Mouse (Mus musculus): ENCODE results near the gene Tdrd3.

Tdrd3 gene

GRCm38 (mm10) chr14:87451645-87452443, 35.4 kb downstream of the Tdrd3 start:
- DNase-seq (ENCODE audit: extremely low spot score, low spot score): peak; percentile 74

- no peak for DNase-seq (ENCODE audit: extremely low spot score, low spot score)
These were observed 39.3 kb downstream of the Tdrd3 start for GRCm38 (mm10) chr14:87455630-87456175.

DNA sequence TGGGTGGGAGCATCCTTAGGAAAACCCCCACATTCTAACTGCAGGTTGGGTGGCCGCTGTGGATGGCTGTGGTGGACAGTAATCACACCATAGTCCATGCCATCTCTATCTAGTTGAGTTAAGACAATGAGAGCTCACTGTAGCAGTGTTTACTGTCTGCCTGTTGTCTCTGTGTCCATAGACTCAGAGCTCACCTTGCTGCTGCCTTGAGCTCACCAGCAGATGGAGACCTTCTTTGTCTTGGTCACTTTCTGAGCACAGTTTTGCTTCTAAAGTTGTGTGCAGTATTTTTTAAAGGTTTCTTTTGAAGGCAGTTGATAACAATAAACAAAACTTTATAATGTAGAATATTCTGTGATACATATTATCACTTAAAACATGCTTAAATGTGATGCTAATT, 43.3 kb downstream of the Tdrd3 start:
- DNase-seq (ENCODE audit: extremely low spot score, low spot score): no peak

GRCm38 (mm10) chr14:87461543-87461942, 45.1 kb downstream of the Tdrd3 start:
- DNase-seq (ENCODE audit: extremely low spot score, low spot score): no peak

DNA sequence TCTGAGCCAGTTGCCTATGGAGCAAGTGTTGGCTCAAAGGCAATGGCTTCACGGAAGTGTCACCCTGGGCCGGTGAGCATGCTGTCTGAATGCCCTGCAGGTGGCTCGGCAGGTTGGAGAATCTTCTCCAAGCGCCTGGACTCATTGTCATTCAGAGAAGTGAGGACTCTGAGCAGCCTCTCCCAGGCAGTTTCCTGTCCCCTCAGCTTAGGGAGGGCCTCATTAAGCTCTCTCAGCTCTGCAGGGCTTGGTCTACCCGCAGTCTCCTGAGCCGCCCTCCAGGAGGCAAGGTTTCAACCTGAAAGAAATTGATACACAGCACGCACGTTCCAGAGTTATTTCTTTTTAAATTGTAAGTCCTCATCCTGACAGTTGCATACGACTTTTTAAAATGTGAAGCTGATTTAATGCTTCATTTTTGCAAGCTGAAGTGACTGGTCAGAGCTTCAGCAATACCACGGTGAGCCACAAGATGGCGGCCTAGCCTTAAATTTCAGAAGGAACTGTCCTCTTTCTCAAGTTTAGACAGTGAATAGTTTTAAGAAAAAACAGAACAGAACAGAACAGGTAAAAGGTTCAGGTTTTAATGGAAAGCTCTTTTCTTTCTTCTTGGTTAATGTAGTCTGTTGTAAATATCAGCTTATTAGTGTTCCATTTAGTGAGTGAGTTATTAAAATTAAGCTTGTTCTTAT, 47.7 kb downstream of the Tdrd3 start:
- DNase-seq (ENCODE audit: extremely low spot score, low spot score): peak; percentile 73

- no peak for DNase-seq (ENCODE audit: extremely low spot score, low spot score)
These were observed 48.2 kb downstream of the Tdrd3 start for GRCm38 (mm10) chr14:87464655-87465054.

DNA sequence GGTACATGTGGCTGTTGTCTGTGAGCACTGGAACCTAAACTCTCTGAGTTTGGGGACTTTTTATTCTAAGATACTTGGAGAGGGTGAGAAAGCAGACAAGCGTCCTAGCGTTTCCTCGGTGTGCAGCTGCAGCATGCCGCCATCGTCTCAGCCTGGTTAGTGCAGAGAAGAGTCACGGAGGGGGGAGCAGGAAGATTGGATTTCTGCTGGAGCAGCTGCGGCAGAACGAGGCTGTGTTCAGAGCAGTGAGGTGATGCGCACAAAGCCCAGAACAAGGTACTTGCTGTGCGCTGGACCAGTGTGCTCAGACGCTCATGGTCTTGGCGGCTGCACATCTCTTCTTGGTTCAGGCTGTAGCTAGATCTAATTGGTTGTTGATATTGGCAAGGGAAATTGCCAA, 51.1 kb downstream of the Tdrd3 start:
- no peak for DNase-seq (ENCODE audit: extremely low spot score, low spot score)

- DNase-seq (ENCODE audit: extremely low spot score, low spot score): no peak
These were observed 55.1 kb downstream of the Tdrd3 start for GRCm38 (mm10) chr14:87471521-87471920.

- no peak for DNase-seq (ENCODE audit: extremely low spot score, low spot score)
These were observed 56.3 kb downstream of the Tdrd3 start for GRCm38 (mm10) chr14:87472782-87473181.

- DNase-seq (ENCODE audit: extremely low spot score, low spot score): no peak
These were observed 59.4 kb downstream of the Tdrd3 start for GRCm38 (mm10) chr14:87475721-87476359.

DNA sequence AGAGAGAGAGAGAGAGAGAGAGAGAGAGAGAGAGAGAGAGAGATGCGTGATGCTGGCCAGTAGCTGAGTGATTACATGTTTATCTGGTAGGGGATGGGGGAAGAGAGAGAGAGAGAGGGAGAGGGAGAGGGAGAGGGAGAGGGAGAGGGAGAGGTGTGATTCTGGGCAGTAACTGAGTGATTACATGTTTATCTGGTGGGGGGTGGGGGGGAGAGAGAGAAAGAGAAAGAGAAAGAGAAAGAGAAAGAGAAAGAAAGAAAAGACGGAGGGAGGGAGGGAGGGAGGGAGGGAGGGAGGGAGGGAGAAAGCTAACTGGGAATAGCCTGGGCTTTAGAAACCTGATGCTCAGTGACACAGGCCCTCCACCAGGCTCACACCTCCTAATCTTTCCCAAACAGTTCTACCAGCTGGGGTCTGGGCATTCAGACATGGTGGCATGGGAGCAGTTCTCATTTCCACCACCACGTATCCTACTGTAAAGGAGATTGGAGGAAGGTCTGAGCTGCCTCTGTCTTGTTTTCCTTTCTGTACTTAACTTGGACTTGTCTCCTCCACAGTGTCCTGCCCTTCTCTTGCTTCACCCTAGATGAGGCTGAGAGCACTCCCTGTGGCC, 62.0 kb downstream of the Tdrd3 start:
- DNase-seq (ENCODE audit: extremely low spot score, low spot score): no peak

GRCm38 (mm10) chr14:87485888-87486287, 69.4 kb downstream of the Tdrd3 start:
- no peak for DNase-seq (ENCODE audit: extremely low spot score, low spot score)

GRCm38 (mm10) chr14:87497955-87498594, 81.6 kb downstream of the Tdrd3 start:
- no peak for DNase-seq (ENCODE audit: extremely low spot score, low spot score)

DNA sequence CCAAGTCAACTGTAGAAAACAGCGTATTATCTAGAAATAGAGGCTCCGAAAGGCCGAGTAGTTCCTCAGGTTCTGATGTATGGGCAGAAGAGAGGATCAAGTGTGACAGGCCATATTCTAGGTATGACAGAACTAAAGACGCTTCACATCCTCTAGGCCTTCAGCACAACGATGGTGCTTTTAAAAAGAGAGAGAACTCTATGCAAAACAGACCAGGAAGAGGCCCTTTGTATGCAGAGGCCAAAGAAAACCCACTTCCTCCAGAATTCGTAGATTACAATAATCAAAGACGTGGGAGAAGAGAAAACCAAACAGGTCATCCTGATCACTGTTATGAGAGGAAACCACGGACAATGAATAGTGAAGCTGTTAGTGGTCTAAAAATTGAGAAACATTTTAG, 89.5 kb downstream of the Tdrd3 start:
- no peak for DNase-seq (ENCODE audit: extremely low spot score, low spot score)

- no peak for DNase-seq (ENCODE audit: extremely low spot score, low spot score)
These were observed 98.8 kb downstream of the Tdrd3 start for GRCm38 (mm10) chr14:87515281-87515680.

- no peak for DNase-seq (ENCODE audit: extremely low spot score, low spot score)
These were observed 100.9 kb downstream of the Tdrd3 start for GRCm38 (mm10) chr14:87517381-87517780.

- DNase-seq (ENCODE audit: extremely low spot score, low spot score): no peak
These were observed 115.4 kb downstream of the Tdrd3 start for GRCm38 (mm10) chr14:87531847-87532246.

GRCm38 (mm10) chr14:87537127-87537819, 120.8 kb downstream of the Tdrd3 start:
- DNase-seq (ENCODE audit: extremely low spot score, low spot score): no peak

DNA sequence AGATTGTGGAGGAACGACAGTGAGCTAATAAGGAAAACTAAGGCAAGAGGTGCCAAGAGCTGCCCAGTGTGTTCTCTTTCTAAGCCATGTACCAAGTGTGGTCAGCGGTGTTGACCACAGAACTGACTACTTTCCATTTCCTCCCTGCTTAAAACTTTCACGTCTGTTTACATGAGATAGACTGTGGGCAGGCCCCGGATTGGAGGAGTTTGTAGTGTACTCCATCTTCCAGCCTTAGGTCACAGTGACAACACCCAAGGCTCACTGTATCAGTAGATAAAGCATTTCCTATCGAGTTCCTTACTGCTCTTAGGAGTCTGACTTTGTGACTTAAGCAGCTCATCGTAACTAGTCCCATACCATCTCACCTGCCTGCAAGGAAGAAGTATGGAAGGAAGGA, 133.5 kb downstream of the Tdrd3 start:
- no peak for DNase-seq (ENCODE audit: extremely low spot score, low spot score)

GRCm38 (mm10) chr14:87552211-87552610, 135.8 kb downstream of the Tdrd3 start:
- no peak for DNase-seq (ENCODE audit: extremely low spot score, low spot score)

- DNase-seq (ENCODE audit: extremely low spot score, low spot score): no peak
These were observed 147.4 kb downstream of the Tdrd3 start for GRCm38 (mm10) chr14:87563841-87564240.

All from neural tube, embryonic 10.5 days (tissue).